Mouse (Mus musculus) c-Kit-positive CD71-negative TER-119-negative erythroid progenitor cells, embryonic 14.5 days (primary cell): ENCODE measurements around the gene Bcl11a.

Experiments used
- DNase-seq: peaks from one replicate; pipeline ENCODE4 v3.0.0-alpha.2; 2013; ENCODE audit warnings: low read depth

Gene Bcl11a

GRCm38 (mm10) chr11:24080541-24080940 is 2.7 kb downstream of the Bcl11a start:
- DNase-seq = no peak

- no peak for DNase-seq
Observed at GRCm38 (mm10) chr11:24081016-24081686, 3.3 kb downstream of the Bcl11a start.

GRCm38 (mm10) chr11:24081687-24082384 is 4.0 kb downstream of the Bcl11a start:
- no peak for DNase-seq

GRCm38 (mm10) chr11:24082385-24083075 is 4.7 kb downstream of the Bcl11a start:
- DNase-seq = no peak

- DNase-seq = no peak
Observed at GRCm38 (mm10) chr11:24083076-24083405, 5.2 kb downstream of the Bcl11a start.

GRCm38 (mm10) chr11:24083423-24083822 is 5.6 kb downstream of the Bcl11a start:
- DNase-seq = no peak

GRCm38 (mm10) chr11:24084077-24084476 is 6.2 kb downstream of the Bcl11a start:
- DNase-seq = no peak

GRCm38 (mm10) chr11:24084590-24084989 is 6.7 kb downstream of the Bcl11a start:
- DNase-seq = no peak

- no peak for DNase-seq
Observed at GRCm38 (mm10) chr11:24085986-24086385, 8.1 kb downstream of the Bcl11a start.

- no peak for DNase-seq
Observed at GRCm38 (mm10) chr11:24087069-24087468, 9.2 kb downstream of the Bcl11a start.

GRCm38 (mm10) chr11:24090443-24090842 is 12.6 kb downstream of the Bcl11a start:
- DNase-seq = no peak

- no peak for DNase-seq
Observed at GRCm38 (mm10) chr11:24091393-24092080, 13.7 kb downstream of the Bcl11a start.

- DNase-seq = no peak
Observed at GRCm38 (mm10) chr11:24092618-24093017, 14.8 kb downstream of the Bcl11a start.

GRCm38 (mm10) chr11:24094086-24094487 is 16.2 kb downstream of the Bcl11a start:
- DNase-seq = no peak

- DNase-seq = no peak
Observed at GRCm38 (mm10) chr11:24095236-24095635, 17.4 kb downstream of the Bcl11a start.

- DNase-seq = no peak
Observed at GRCm38 (mm10) chr11:24095656-24096353, 17.9 kb downstream of the Bcl11a start.

- DNase-seq = no peak
Observed at GRCm38 (mm10) chr11:24096483-24096882, 18.6 kb downstream of the Bcl11a start.

GRCm38 (mm10) chr11:24097026-24097425 is 19.2 kb downstream of the Bcl11a start:
- no peak for DNase-seq

GRCm38 (mm10) chr11:24098069-24098468 is 20.2 kb downstream of the Bcl11a start:
- DNase-seq = no peak

GRCm38 (mm10) chr11:24098662-24099061 is 20.8 kb downstream of the Bcl11a start:
- DNase-seq = no peak

GRCm38 (mm10) chr11:24099215-24099614 is 21.4 kb downstream of the Bcl11a start:
- no peak for DNase-seq

- DNase-seq = no peak
Observed at GRCm38 (mm10) chr11:24099886-24100293, 22.0 kb downstream of the Bcl11a start.
